Mouse (Mus musculus): ENCODE data around the gene Mapk13.
"Not testable (repeated sequence)": the region's sequence is repeated elsewhere in the genome, so short reads cannot be mapped to it uniquely, and the experiment has no call there.

Mapk13 gene

DNA sequence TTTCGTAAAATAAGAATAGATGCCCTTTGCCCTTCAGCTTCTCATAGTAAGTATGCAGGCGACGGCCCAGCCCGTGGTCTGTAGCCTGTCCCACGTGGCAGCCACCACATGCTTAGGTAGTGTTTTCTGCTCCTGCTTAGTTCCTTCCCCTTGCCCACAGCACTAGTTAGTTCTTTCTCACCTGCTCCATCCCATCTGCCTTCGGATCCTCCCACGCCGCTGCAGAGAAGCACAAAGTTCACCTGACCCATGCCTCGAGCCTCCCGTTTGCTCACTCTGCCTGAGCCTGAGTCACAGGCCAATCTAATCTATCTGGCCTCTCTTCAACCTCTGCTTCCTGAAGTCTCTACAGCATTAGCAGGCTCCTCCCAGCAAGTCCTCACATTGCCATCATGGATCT, 43.2 kb downstream of the Mapk13 start:
- no peak for DNase-seq (ENCODE audit: low read depth in 1 of 2, low spot score in 2 of 2)

DNA sequence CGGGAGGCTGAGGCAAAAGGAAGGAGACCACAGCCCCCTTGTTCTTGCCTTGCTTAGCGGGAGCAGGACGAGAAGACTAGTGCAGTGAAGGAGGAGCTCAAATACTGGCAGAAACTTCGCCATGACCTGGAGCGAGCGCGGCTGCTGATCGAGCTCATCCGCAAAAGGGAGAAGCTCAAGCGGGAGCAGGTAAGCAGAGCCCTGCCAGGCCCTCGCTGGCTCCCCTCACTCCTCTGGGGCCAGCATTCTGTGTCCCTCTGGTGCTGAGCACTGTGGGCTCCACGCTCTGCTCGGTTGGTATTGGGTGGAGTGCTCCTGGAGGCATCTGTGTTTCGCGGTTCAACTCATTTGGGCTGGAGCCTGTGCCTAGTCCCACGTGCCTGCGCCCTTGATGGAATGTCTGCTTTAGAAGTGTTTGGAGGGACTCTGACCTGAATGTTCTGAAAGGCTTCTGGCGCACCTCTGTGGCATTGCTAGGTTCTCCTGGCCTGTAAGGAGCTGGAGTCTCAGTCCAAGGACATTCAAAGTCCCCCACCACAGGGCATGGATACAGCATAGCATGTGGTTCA, 45.5 kb downstream of the Mapk13 start:
- DNase-seq (ENCODE audit: low read depth in 1 of 2, low spot score in 2 of 2): no peak

DNA sequence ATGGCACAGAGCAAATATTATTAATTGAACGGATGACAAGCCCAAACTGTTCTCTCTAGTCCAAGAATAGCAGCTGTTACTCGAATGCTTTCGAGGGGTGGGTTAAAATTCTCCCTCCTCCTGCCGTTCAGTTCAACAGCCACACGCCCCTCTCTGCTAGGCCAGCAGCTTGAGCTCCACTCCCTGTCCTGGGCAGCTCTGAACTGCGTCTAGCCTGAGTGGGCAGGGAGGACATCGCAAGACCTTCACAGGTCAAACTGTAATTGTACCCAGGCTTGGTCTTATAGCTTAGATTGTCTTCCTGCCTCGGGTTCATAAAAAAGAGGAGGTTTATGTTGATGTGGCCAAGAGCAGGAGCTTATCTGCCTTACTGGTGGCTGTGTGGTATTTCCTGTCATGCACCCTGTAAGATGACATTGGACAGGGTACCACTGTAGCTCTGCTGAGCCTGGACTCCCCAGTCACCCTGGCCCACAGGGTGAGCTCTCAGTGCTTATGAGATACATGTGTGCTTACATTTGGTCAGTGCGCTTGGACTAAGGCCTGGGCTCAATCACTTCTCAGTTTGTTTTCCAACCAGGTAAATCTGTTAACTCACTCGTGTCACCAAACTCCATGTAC, 46.4 kb downstream of the Mapk13 start:
- DNase-seq (ENCODE audit: low read depth in 1 of 2, low spot score in 2 of 2): no peak

DNA sequence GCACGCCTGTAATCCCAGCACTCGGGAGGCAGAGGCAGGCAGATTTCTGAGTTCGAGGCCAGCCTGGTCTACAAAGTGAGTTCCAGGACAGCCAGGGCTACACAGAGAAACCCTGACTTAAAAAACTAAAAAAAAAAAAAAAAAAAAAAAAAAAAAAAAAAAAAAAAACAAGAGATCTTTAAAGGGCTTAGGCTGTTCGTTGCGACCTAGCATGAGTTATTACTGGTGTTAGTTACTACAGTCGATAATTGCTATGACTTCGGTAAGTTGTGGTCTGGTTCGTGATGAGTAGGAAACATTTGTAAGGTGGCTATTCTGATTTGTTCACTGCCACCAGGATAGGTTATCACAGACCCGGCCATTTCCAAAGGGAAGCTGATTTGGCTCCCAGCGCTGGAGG, 47.2 kb downstream of the Mapk13 start:
- not testable (repeated sequence) for DNase-seq (ENCODE audit: low read depth in 1 of 2, low spot score in 2 of 2)

- DNase-seq (ENCODE audit: low read depth in 1 of 2, low spot score in 2 of 2): no peak
Measured at GRCm38 (mm10) chr17:28816875-28817811, 48.0 kb downstream of the Mapk13 start.

- no peak for DNase-seq (ENCODE audit: low read depth in 1 of 2, low spot score in 2 of 2)
Measured at GRCm38 (mm10) chr17:28820189-28820588, 51.1 kb downstream of the Mapk13 start.

- DNase-seq (ENCODE audit: low read depth in 1 of 2, low spot score in 2 of 2): no peak
Measured at GRCm38 (mm10) chr17:28823004-28823745, 54.1 kb downstream of the Mapk13 start.

DNA sequence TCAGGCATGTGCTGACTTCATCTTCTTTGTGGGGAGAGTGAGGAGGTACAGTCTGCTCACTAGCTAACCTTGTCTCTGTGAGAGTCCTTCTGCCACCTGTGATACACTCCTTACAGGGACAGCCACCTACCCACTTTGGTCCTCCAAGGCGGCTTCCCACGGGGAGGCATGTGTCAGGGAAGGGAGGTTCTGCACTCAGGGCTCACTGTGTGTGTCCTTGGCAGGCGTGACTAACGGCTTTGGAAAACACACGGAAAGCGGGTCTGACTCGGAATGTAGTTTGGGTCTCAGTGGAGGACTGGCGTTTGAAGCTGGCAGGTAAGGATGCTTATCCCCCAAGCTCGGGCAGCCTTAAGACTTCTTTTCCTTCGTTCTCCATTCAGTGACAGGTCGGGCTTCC, 54.7 kb downstream of the Mapk13 start:
- DNase-seq (ENCODE audit: low read depth in 1 of 2, low spot score in 2 of 2): no peak

GRCm38 (mm10) chr17:28824896-28825295, 55.8 kb downstream of the Mapk13 start:
- DNase-seq (ENCODE audit: low read depth in 1 of 2, low spot score in 2 of 2): no peak

GRCm38 (mm10) chr17:28825359-28826041, 56.4 kb downstream of the Mapk13 start:
- no peak for DNase-seq (ENCODE audit: low read depth in 1 of 2, low spot score in 2 of 2)

- no peak for DNase-seq (ENCODE audit: low read depth in 1 of 2, low spot score in 2 of 2)
Measured at GRCm38 (mm10) chr17:28827665-28828231, 58.7 kb downstream of the Mapk13 start.

DNA sequence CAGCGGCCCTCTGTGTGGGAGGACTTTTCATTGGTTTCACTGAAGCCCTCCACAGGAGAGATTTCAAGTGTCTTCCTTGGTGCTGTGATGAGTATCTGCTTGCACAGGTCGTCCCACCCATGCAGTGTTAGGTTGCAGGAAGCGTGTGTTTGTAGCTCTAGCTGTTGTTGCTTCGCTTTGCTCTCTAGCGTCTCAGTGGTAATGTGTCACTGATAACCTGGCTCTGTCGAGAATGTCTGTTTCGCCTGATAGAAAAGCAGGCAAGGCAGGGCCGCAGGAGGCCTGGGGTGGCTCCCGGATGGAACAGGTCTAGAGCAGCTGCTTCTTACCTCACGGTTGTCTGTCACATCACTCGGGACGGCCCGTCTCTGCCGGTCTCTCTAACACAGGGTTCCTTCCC, 60.0 kb downstream of the Mapk13 start:
- DNase-seq (ENCODE audit: low read depth in 1 of 2, low spot score in 2 of 2): no peak
